Mouse (Mus musculus): ENCODE results near the gene Fam53b. TPM values are rescaled to one million over a fixed set of nuclear protein-coding genes. Genes with fewer than 3 reads are reported as not detected.
"Not testable (repeated sequence)": the region's sequence is repeated elsewhere in the genome, so short reads cannot be mapped to it uniquely, and the experiment has no call there.

The Fam53b gene
- polyA plus RNA-seq, 1 experiment: 35.3 TPM

DNA sequence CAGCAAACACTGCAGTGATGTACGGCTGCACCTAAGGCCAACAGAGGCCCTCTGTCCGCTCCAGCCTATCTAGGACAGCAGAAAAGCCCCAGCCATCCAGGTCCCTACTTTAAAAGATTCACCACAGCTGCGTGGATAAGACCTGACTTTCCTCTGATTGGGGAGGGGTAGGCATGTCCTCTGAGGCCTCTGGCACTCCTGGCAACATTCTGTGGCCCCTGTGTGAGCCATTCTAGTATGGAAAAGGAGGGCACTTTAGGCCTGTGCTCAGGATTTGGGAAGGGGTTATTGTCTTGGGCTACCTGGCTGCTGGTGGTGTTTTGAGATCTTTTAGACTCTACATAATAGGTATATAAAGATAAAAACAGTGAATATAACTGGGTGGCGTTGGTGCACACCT is 147.2 kb downstream of the Fam53b start:
- TF ChIP-seq CTCF (IDR thresholded peaks at IDR 0.05; ENCODE audit: low read depth, low read length): no peak
- no peak for TF ChIP-seq POLR2A (IDR thresholded peaks at IDR 0.05; ENCODE audit: borderline replicate concordance, low read depth, low read length)
- Histone ChIP-seq H3K4me1 (ENCODE audit: control insufficient read depth, insufficient read depth, low read length) (peaks cover 5% of the 10 kb centered on the region; the same call in 1 of the 2 replicates), H3K4me3 (ENCODE audit: insufficient read depth, low read length) (no peak overlapping the region), H3K27ac (ENCODE audit: insufficient read depth, low read depth, low read length) (no peak overlapping the region)

DNA sequence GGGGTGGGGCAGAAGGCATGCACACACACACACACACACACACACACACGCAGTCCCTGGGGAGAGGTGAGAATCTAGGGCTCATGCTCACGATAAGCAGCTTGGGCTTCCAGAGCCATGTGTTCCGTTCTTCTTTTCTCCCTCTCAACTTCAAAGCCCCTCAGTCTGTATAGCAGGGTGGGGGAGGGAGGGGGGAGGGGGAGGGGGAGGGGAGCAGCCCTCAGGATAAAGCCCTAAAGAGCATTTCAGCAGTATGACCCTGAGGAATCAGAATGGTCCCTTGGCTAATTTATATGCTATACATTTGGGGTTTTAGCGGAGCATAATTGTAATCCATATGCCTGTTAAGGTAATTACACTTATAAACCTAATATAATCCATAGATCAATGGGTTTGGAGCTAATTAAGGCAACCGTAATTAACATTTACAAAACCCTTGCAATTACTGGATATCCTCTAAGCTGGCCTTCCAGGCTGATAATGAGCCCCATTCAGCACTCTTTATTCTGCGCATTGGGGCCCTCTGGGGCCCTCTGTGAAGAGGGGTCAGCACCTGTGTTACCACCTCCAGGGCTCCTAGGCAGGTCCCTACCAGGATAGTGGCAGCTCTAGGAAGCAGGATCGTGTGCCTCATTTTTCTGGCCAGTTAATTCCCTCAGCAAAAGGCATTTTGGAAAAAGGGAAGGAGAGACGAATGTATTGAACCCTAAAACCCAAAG is 147.9 kb downstream of the Fam53b start:
- no peak overlapping the region for H3K27ac ChIP-seq (ENCODE audit: insufficient read depth, low read depth, low read length)
- peaks cover 11% of the 10 kb centered on the region for H3K4me1 ChIP-seq (ENCODE audit: control insufficient read depth, insufficient read depth, low read length)
- TF ChIP-seq CTCF (IDR thresholded peaks at IDR 0.05; ENCODE audit: low read depth, low read length) (no peak), POLR2A (IDR thresholded peaks at IDR 0.05; ENCODE audit: borderline replicate concordance, low read depth, low read length) (no peak)
- no peak overlapping the region for H3K4me3 ChIP-seq (ENCODE audit: insufficient read depth, low read length)

DNA sequence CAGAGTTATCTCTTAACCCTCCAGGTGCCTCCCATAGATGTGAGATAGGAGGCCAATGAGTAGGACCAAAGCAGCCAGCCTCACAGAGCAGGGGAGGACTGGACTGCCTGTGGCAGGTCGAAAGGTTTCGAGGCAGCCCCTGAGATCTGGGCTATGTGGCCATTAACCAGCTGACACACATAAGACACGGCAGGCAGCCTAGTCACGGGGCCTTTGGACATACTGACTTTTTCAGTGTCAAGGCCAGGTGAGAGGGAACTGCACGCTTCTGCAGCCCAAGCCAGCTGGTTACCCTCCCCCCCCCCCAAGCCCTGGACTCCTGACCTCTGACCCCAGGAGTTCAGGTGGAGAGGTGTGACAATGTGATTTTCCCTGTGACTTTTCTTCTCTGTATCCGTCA is 148.9 kb downstream of the Fam53b start:
- H3K4me1 ChIP-seq (ENCODE audit: control insufficient read depth, insufficient read depth, low read length): peaks cover 18% of the 10 kb centered on the region
- TF ChIP-seq POLR2A (IDR thresholded peaks at IDR 0.05; ENCODE audit: borderline replicate concordance, low read depth, low read length) (no peak), CTCF (IDR thresholded peaks at IDR 0.05; ENCODE audit: low read depth, low read length) (no peak)
- H3K4me3 ChIP-seq (ENCODE audit: insufficient read depth, low read length): no peak overlapping the region
- H3K27ac ChIP-seq (ENCODE audit: insufficient read depth, low read depth, low read length): no peak overlapping the region

DNA sequence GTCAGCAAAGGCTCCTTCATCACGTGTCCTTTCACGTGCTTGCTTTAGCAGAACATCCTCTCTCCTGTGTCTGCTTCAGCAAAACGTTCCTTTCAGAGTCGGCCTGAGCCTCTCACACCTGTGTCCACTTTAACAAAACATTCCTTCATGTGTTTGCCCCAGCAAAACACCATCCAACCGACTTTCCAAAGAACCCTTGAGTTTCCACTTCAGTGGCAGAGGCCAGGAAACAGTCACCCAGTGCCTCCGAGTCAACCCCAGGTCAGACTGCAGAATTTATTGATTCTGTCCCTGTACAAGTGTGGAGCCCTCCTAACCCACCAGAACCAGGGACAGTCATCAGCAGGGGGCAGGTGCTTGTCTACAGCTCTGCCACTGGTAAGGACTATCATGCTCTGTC is 150.9 kb downstream of the Fam53b start:
- not testable (repeated sequence) for H3K27ac ChIP-seq (ENCODE audit: insufficient read depth, low read depth, low read length); H3K4me3 ChIP-seq (ENCODE audit: insufficient read depth, low read length)
- peaks cover 34% of the 10 kb centered on the region for H3K4me1 ChIP-seq (ENCODE audit: control insufficient read depth, insufficient read depth, low read length)

Other genes starting within 250 kb of the Fam53b start
- 76.5 and 84.6 TPM in 2 replicates for gene Oat, start 237.5 kb downstream of the Fam53b start, polyA plus RNA-seq (2012; ENCODE audit: insufficient read depth, insufficient read length, missing spikeins)
- gene Nkx1-2, start 214.2 kb downstream of the Fam53b start, polyA plus RNA-seq (2012; ENCODE audit: insufficient read depth, insufficient read length, missing spikeins): not detected in 2 replicates
- 14.3 and 14.8 TPM in 2 replicates for gene Lhpp, start 203.2 kb downstream of the Fam53b start, polyA plus RNA-seq (2012; ENCODE audit: insufficient read depth, insufficient read length, missing spikeins)
- 21.7 and 30.2 TPM in 2 replicates for gene Eef1akmt2, start 38.8 kb upstream of the Fam53b start, polyA plus RNA-seq (2012; ENCODE audit: insufficient read depth, insufficient read length, missing spikeins)
- gene Abraxas2, start 45.3 kb upstream of the Fam53b start, polyA plus RNA-seq (2012; ENCODE audit: insufficient read depth, insufficient read length, missing spikeins): 65.5 and 69.5 TPM in 2 replicates
- gene Zranb1, start 117.3 kb upstream of the Fam53b start, polyA plus RNA-seq (2012; ENCODE audit: insufficient read depth, insufficient read length, missing spikeins): 13.6 and 16.4 TPM in 2 replicates